In the genomic region with DNA sequence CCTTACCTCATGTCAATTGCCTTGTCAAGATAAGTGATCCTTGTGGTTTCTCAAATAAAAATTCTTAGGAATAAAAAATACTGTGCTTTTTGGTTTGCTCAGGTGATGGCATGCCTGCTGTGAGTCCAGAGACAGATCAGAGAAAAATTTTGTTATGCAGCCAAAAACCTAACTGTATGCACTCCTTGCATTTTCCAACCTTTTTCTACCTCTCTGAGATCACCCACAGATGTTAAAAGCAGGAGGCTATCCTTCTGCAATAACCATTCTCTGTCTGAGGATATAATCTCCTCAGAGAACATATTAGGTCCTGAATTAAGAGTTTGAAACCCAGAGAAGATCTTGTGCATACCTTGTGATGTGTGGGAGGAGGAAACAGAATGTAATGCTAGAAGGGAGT, we compare ENCODE assay signal across 14 mouse cellular contexts.
DNase-seq lines count a peak whose midpoint lies in the region; ATAC-seq lines count a peak whose summit lies in the region.
"Had no signal": no experiment of that assay in that cellular context is flagged by ENCODE, and none has a peak within 500 bp of the region (broad histone marks: within the 10 kb centered on the region; RNA-seq: fewer than 3 reads in every experiment).

No protein-coding gene starts in this region.

- H3K9me3 ChIP-seq in hindbrain, embryonic 12.5 days (replicated peaks): no peaks in the 10 kb centered on the region
- no peaks in the 10 kb centered on the region for H3K9me3 ChIP-seq in hindbrain, embryonic 11.5 days (ENCODE audit: control insufficient read depth, low read length)
- H3K9me3 ChIP-seq in hindbrain, embryonic 16.5 days (ENCODE audit: control insufficient read depth, low read length): no peaks in the 10 kb centered on the region
- H3K9me3 ChIP-seq: embryonic facial prominence, embryonic 15.5 days; heart, embryonic 13.5 days; limb, embryonic 13.5 days had no signal

- no peak overlapping the region for H3K4me3 ChIP-seq in hindbrain, embryonic 12.5 days
- H3K4me3 ChIP-seq in hindbrain, embryonic 11.5 days (ENCODE audit: low read depth, low read length): no peak overlapping the region
- peak overlapping the region; percentile 57 for H3K4me3 ChIP-seq in hindbrain, embryonic 16.5 days (ENCODE audit: low read length)
- H3K4me3 ChIP-seq: heart, embryonic 13.5 days had no signal

- no peaks in the 10 kb centered on the region for H3K27me3 ChIP-seq in hindbrain, embryonic 12.5 days
- H3K27me3 ChIP-seq in hindbrain, embryonic 11.5 days (ENCODE audit: control insufficient read depth, insufficient read depth, low read length): no peaks in the 10 kb centered on the region
- H3K27me3 ChIP-seq in hindbrain, embryonic 16.5 days (replicated peaks; ENCODE audit: control insufficient read depth, insufficient read depth, low read length): no peaks in the 10 kb centered on the region
- H3K27me3 ChIP-seq: embryonic facial prominence, embryonic 15.5 days had no signal

- peak overlapping the region; percentile 11; the same call in 1 of the 2 replicates for H3K4me2 ChIP-seq in hindbrain, embryonic 12.5 days (replicated peaks)
- no peak overlapping the region for H3K4me2 ChIP-seq in hindbrain, embryonic 11.5 days (replicated peaks; ENCODE audit: low read depth, low read length)
- H3K4me2 ChIP-seq in hindbrain, embryonic 16.5 days (ENCODE audit: low read length): peak overlapping the region; percentile 62

- H3K9ac ChIP-seq in hindbrain, embryonic 12.5 days: no peak overlapping the region
- no peak overlapping the region for H3K9ac ChIP-seq in hindbrain, embryonic 11.5 days (ENCODE audit: low read depth, low read length)
- 0 out of 2 replicates have a peak overlapping the region, but pooled peaks have one; percentile 11 for H3K9ac ChIP-seq in hindbrain, embryonic 16.5 days (ENCODE audit: low read depth, low read length)
- H3K9ac ChIP-seq: embryonic facial prominence, embryonic 15.5 days; heart, embryonic 13.5 days; limb, embryonic 13.5 days had no signal

- DNase-seq in hindbrain, embryonic 11.5 days (ENCODE audit: low spot score): no peak
- DNase-seq in brain, adult 2 months (ENCODE audit: low read depth, low spot score): peak; percentile 57
- DNase-seq in cerebellum, adult 8-10 months: peak; percentile 25
- no peak for DNase-seq in Muller cell, postnatal 12 days (ENCODE audit: inconsistent ontology term)
- no peak for DNase-seq in kidney, adult 9 months
- no peak for DNase-seq in testis, postnatal 10 days (ENCODE audit: low spot score)
- DNase-seq: gastrocnemius, postnatal 25 days; lung, postnatal 14 days; right cerebral cortex, postnatal 4 days had no signal

- H3K27ac ChIP-seq in hindbrain, embryonic 12.5 days: no peak overlapping the region
- H3K27ac ChIP-seq in hindbrain, embryonic 11.5 days (ENCODE audit: low read depth, low read length): no peak overlapping the region
- H3K27ac ChIP-seq in hindbrain, embryonic 16.5 days (ENCODE audit: low read depth, low read length): no peak overlapping the region
- H3K27ac ChIP-seq: embryonic facial prominence, embryonic 15.5 days; heart, embryonic 13.5 days; limb, embryonic 13.5 days had no signal

- no peak for ATAC-seq in hindbrain, embryonic 12.5 days (ENCODE audit: low FRiP score)
- no peak for ATAC-seq in hindbrain, embryonic 11.5 days (ENCODE audit: low FRiP score)
- ATAC-seq in hindbrain, embryonic 16.5 days: no peak

- peaks cover 6% of the 10 kb centered on the region for H3K4me1 ChIP-seq in hindbrain, embryonic 12.5 days
- H3K4me1 ChIP-seq in hindbrain, embryonic 11.5 days (replicated peaks; ENCODE audit: control insufficient read depth, insufficient read depth, low read length): no peaks in the 10 kb centered on the region
- peaks cover 4% of the 10 kb centered on the region; the same call in 1 of the 2 replicates for H3K4me1 ChIP-seq in hindbrain, embryonic 16.5 days (ENCODE audit: control insufficient read depth, insufficient read depth, low read depth, low read length)

- no peaks in the 10 kb centered on the region for H3K36me3 ChIP-seq in hindbrain, embryonic 12.5 days
- H3K36me3 ChIP-seq in hindbrain, embryonic 11.5 days (ENCODE audit: control insufficient read depth, insufficient read depth, low read length): no peaks in the 10 kb centered on the region
- H3K36me3 ChIP-seq in hindbrain, embryonic 16.5 days (ENCODE audit: control insufficient read depth, insufficient read depth, low read length): no peaks in the 10 kb centered on the region
- H3K36me3 ChIP-seq: embryonic facial prominence, embryonic 15.5 days; heart, embryonic 13.5 days; limb, embryonic 13.5 days had no signal

Comparison
In these comparisons a context has a peak if more than half of its experiments do, and no peak if none do; other contexts are left out.
1. DNase-seq: peak in brain, adult 2 months (single experiment) and cerebellum, adult 8-10 months (single experiment); none in hindbrain, embryonic 11.5 days (single experiment), Muller cell, postnatal 12 days (single experiment), kidney, adult 9 months (single experiment) and testis, postnatal 10 days (single experiment).